Mouse (Mus musculus) gastrocnemius, postnatal 36 days (tissue): ENCODE data around the gene BC024978. TPM values are rescaled to one million over a fixed set of nuclear protein-coding genes. Genes with fewer than 3 reads are reported as not detected.

Experiments
- DNase-seq, 2 experiments: peaks; one replicate each; pipeline ENCODE4 v3.0.0; 2022
- intact Hi-C: fragments of 180-260 bp; cut with DNase I; formaldehyde crosslinking; loops from one replicate; pipeline ENCODE4 v1.15.1; 2025
- total RNA-seq, 2 experiments: library from RNA; stranded (reverse); gene quantifications; 2 replicates each; pipeline ENCODE4 v1.2.3; 2021

Gene BC024978
- total RNA-seq, 2 experiments from 2014 or later, result 11.6 to 18.1 TPM

DNA sequence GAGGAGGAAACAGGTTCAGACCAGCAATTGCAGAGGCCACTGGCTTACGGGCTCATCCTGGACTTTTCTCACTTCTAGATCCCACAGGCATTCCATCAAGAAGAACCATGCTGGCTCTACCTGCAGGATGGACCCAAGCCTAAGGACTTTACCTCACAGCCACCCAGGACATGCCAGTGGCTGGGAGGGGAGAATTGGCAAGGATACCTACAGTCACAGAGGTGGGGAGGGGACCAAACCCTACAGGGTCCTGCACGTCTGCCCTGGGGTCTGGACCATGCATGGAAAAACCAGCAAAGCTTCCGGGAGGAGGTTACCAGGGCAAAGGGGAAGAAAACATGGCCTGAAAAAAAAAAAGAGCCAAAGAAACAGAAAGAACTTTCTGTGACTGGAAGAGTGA, 24.6 kb upstream of the BC024978 start:
- DNase-seq, result no peak
- intact Hi-C loops, result no loop called here

- intact Hi-C loops, result no loop called here
- peak in 1 of 2 experiments; percentile 2 for DNase-seq
These were observed 21.1 kb upstream of the BC024978 start for GRCm38 (mm10) chr7:27174496-27174895.

DNA sequence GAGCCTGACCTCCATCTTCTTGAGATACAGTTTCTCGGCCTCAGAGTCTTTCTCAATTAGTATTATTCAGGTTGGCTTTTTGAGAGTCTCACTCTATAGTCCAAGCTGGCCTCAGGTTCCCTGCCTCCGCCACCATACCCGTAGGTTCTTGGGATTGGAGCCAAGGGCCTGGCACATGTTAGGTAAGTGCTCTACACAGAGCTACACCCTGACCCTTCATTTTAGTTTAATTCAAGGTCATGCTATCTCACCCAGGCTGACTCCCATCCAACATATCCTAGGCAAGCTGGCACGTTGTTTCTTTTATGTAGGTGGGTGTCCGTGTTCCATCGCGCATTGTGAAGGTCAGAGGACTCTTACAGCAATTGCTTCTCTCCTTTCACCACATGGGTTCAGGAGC, 20.7 kb upstream of the BC024978 start:
- intact Hi-C loops, result no loop called here

GRCm38 (mm10) chr7:27177942-27178323, 17.6 kb upstream of the BC024978 start:
- DNase-seq, result no peak
- intact Hi-C loops, result no loop called here

More for the DNA sequence above, 20.7 kb upstream of the BC024978 start:
- DNase-seq, result no peak

DNA sequence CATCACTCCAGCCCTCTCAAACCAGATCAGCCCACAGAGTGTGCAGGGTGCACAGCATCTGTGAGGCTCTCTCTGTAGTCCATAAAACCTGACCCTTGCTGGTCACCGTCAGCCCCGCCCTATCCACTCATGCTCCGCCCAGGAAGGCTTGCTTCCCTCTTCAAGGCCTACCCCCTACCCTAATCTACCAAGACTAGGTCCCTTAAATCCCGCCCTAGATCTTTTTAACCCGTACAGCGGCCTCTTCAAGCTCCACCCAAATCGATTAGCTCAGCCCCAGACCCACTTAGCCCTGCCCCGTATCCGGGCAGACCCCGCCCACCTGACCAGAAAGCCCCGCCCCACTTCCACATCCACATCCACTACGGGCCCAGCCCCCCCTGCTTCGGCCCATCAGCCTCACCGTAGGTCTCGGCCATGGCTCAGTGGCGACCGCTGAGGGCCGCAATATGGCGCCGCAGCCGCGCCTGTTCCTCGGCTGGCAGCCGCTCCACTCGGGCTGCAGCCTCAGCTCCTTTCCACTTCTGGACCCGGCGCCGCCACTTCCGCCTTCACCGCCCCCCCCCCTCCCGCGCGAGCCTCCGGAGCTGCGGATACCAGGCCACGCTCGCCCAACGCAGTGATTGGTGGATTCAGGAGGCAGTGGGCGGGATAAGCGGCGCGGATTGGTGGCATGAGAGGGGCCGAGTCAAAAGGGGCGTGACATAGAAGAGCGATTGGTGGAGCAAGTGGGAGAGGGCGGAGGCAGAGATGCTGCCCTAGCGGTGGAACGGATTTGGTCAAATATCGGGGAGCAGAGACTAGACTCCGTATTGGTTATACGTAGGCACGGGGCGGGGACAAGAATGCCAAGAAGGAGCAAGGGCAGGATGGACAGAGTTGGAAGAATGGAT, 17.0 kb upstream of the BC024978 start, which contains the start of gene Rab4b:
Rab4b (minus strand) TSS at position 573 of the 893 bp plus-strand sequence.
- peak; percentile 98 to 99 for DNase-seq
- intact Hi-C loops, result no loop called here

- DNase-seq, result no peak
- intact Hi-C loops, result no loop called here
These were observed 16.2 kb upstream of the BC024978 start for GRCm38 (mm10) chr7:27179217-27179918.

- intact Hi-C loops, result no loop called here
These were observed 15.5 kb upstream of the BC024978 start for GRCm38 (mm10) chr7:27180036-27180435.

GRCm38 (mm10) chr7:27180837-27181695, 14.5 kb upstream of the BC024978 start, which contains the start of the genes Gm21983 and Mia:
Gm21983 (minus strand) TSS chr7:27181086.
Mia (minus strand) TSS chr7:27181157.
- intact Hi-C loops, result no loop called here
- no peak for DNase-seq

More at GRCm38 (mm10) chr7:27180036-27180435, 15.5 kb upstream of the BC024978 start:
- peak; percentile 51 to 59 for DNase-seq

GRCm38 (mm10) chr7:27182498-27182897, 13.1 kb upstream of the BC024978 start:
- no peak for DNase-seq
- intact Hi-C loops, result no loop called here

- intact Hi-C loops, result no loop called here
- no peak for DNase-seq
These were observed 10.6 kb upstream of the BC024978 start for GRCm38 (mm10) chr7:27184964-27185363.

DNA sequence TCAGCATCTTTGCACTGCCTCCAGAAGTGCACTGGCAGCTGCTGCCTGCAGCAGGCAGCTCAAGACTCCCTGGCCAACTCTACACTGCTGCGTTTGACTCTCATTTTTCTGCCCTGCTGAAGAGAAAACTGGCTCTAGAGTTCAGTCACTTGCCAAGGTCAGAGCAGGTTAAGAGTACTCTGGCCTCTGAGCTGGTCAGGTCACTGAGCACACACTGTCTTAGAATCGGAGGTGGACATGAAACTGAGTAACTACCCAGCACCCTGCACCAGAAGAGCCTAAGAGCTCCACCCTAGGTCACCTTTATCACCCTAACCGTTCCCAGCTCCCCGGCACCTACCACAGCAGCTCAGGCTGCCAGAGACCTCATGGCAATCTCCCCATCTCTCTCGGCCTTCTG, 9.6 kb upstream of the BC024978 start:
- intact Hi-C loops, result no loop called here
- DNase-seq, result no peak

GRCm38 (mm10) chr7:27189271-27189931, 6.2 kb upstream of the BC024978 start:
- no peak for DNase-seq
- intact Hi-C loops, result no loop called here

DNA sequence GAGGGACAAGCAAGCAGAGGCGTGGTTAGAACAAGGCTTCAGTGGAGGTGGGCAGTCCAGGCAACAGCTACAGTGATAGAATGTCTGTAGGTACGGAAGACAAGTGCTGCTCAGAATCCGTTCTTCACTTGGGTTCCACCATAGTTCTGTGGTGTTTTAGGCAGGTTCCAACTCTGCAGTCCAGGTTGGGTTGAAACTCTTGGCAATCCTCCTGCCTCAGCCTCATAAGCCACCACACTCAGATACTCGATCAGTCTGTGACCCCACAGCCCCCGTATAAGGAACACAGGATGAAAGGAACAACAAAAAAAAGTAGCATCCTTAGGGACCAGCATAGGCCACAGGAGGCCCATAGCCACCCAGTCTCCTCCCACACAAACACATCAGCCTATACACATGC, 3.1 kb upstream of the BC024978 start:
- intact Hi-C loops, result no loop called here
- DNase-seq, result no peak

- intact Hi-C loops, result no loop called here
- DNase-seq, result no peak
These were observed 1.9 kb upstream of the BC024978 start for GRCm38 (mm10) chr7:27193731-27194130.

DNA sequence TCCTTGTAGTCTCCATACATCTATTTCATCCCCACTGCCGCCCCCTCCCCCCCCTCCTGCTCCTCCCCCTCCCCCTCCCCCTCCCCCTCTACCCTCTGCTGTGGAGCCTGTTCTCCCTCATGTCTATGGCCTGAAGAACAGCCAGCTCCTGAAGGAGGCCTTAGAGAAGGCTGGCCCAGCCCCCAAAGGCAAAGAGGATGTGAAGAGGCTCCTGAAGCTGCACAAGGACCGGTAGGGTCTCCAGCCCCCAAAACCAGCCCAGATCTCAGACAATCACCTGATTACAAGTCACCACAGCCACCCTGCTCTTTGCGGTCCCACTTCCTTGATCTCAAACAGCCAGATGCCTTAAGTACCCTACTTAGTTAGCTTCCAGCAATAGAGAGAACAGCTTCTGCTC, 1.6 kb downstream of the BC024978 start:
- intact Hi-C loops, result no loop called here
- no peak for DNase-seq

GRCm38 (mm10) chr7:27197634-27198033, 2.1 kb downstream of the BC024978 start:
- intact Hi-C loops, result loop anchor here (2.0 kb wide), 1 partner anchor 29 kb away; no protein-coding TSS in a partner anchor
- no peak for DNase-seq

DNA sequence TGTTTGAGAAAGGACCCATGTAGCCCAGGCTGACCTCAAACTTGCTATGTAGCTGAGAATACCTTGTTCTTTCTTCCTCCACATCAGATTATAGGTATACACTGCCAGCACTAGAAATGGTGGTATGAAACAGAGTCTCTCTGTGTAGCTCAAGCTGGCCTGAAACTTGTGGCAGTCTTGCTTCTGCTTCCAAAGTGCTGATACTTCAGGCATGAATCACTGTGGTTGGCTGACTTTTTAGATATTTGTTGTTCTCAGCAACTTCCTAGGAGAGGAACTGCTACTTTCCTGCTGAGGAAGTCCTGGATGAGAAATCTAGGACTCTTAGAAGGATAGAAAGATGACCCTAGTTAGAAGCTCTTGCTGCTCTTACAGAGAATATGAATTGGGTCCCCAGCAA, 2.8 kb downstream of the BC024978 start:
- intact Hi-C loops, result loop anchor here (2.0 kb wide), 1 partner anchor 28 kb away; no protein-coding TSS in a partner anchor
- DNase-seq, result no peak

- intact Hi-C loops, result loop anchor here (2.0 kb wide), 1 partner anchor 28 kb away; no protein-coding TSS in a partner anchor
- no peak for DNase-seq
These were observed 3.2 kb downstream of the BC024978 start for GRCm38 (mm10) chr7:27198779-27199178.

DNA sequence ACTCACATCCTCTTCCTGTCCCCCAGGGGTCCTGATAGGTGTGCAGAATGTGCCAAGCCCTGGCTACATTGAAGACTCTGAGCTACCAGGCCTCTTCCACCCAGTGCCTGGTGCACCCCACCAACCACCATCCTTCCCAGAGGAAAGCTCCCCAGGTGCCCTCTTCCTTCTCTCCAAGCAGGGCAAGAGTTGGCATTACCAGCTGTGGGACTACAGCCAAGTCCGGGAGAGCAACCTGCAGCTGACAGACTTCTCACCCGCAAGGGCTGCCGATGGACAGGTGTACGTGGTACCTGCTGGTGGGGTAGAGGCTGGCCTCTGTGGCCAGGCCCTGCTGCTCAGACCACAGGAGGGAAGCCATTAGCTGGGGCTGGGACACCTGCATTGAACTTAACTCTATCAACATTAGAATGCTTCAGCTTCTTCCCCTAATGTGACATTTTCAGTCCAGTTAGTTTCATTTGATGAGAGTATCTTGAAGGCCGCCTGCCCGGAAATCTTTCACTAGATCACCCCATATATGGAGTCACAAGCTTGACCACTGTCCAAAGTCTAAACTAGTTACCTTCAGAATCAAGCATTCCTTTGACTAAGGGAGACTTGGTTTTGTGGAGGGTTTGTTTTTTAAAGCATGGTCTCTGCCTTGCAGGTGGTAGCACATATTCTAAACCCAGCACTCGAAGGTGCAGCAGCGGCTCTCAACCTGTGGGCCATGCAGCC, 8.3 kb downstream of the BC024978 start:
- intact Hi-C loops, result no loop called here
- no peak for DNase-seq
